8 mouse cellular contexts compared by ENCODE assay signal in the genomic region with DNA sequence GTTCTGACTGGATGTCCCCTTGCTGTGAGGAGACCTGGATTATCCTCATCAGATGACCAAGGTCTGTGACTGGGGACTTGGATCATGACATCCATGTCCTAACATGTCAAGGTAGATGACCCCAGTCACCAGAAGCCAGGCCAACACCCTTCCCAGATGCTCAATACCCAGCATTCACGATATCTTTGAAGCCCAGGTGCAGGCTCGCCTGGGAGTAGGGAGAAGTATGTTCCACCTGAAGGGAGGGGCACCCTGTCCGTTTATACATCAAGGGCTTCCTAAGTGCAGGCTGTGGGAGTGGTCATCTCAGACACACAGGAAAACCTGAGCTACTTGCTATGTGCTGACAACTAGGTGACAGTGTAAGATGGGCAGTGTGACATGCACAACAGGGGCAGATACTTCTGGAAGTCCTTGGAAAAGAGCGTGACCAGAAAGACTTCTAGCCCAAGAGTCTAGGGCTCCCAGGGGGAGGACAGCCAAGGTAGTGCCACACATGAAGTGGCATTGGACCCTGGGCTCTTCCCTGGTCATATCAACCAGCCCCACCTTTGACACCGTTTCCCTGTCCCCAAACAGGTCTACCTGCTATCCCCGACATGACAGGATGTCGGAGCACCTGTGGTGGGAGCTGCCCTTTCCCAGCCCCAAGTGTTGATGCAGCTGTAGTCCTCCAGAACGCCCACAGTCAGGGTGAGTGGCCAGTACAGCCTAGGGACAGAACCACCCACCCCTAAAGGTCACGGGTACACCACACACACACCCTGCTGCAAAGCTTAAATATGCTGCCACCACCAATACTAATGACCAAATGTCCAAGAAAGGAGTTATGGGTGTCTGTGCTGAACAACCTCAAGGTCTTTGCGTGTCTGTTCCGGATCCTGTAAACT. TPM values are rescaled to one million over a fixed set of nuclear protein-coding genes. Genes with fewer than 3 reads are reported as not detected.
DNase-seq lines count a peak whose midpoint lies in the region; ATAC-seq and TF ChIP-seq lines count a peak whose summit lies in the region.

No protein-coding gene starts in this region.

- TF ChIP-seq POLR2A in spleen, adult 2 months (IDR thresholded peaks at IDR 0.05; ENCODE audit: low read depth, low read length), result no peak

- DNase-seq in adrenal gland, postnatal 10 days, result peak; percentile 43
- DNase-seq in adrenal gland, postnatal 25 days, result no peak
- no peak for DNase-seq in spleen, adult 2 months (ENCODE audit: low read depth in 1 of 2, low spot score in 2 of 2)
- DNase-seq in spleen, adult 12 weeks (ENCODE audit: low spot score), result no peak
- DNase-seq in midbrain, embryonic 10.5 days (ENCODE audit: low spot score), result no peak
- DNase-seq in urinary bladder, postnatal 14 days (ENCODE audit: low spot score), result no peak
- no peak for DNase-seq in urinary bladder, adult 2 months (ENCODE audit: low spot score)

- peaks cover 10% of the 10 kb centered on the region for H3K36me3 ChIP-seq in spleen, adult 2 months (ENCODE audit: control insufficient read depth, insufficient read depth, low read length)
- H3K36me3 ChIP-seq in hindbrain, embryonic 15.5 days, result peaks cover 13% of the 10 kb centered on the region
- peaks cover 27% of the 10 kb centered on the region for H3K36me3 ChIP-seq in midbrain, embryonic 10.5 days

- H3K27me3 ChIP-seq in spleen, adult 2 months (ENCODE audit: control insufficient read depth, insufficient read depth, low read length), result no peaks in the 10 kb centered on the region
- H3K27me3 ChIP-seq in hindbrain, embryonic 15.5 days, result no peaks in the 10 kb centered on the region
- peaks cover 2% of the 10 kb centered on the region; the same call in 1 of the 2 replicates for H3K27me3 ChIP-seq in midbrain, embryonic 10.5 days (ENCODE audit: low read depth, poor library complexity, severe bottlenecking)

- no peaks in the 10 kb centered on the region for H3K9me3 ChIP-seq in hindbrain, embryonic 15.5 days
- H3K9me3 ChIP-seq in midbrain, embryonic 10.5 days (replicated peaks), result no peaks in the 10 kb centered on the region

- H3K4me3 ChIP-seq in spleen, adult 2 months (ENCODE audit: extremely low read depth, insufficient read depth, insufficient read length), result peak overlapping the region; percentile 50
- peak overlapping the region; percentile 64 for H3K4me3 ChIP-seq in hindbrain, embryonic 15.5 days
- peak overlapping the region; percentile 79 for H3K4me3 ChIP-seq in midbrain, embryonic 10.5 days

- H3K27ac ChIP-seq in spleen, adult 2 months (ENCODE audit: insufficient read depth, low read length), result peak overlapping the region; percentile 70
- peak overlapping the region; percentile 88 for H3K27ac ChIP-seq in hindbrain, embryonic 15.5 days (replicated peaks)
- H3K27ac ChIP-seq in midbrain, embryonic 10.5 days (replicated peaks), result peak overlapping the region; percentile 87

- peak overlapping the region; percentile 85 for H3K4me2 ChIP-seq in hindbrain, embryonic 15.5 days

- H3K4me1 ChIP-seq in spleen, adult 2 months (ENCODE audit: control insufficient read depth, insufficient read depth, insufficient read length), result peaks cover 15% of the 10 kb centered on the region; the same call in 1 of the 2 replicates
- H3K4me1 ChIP-seq in hindbrain, embryonic 15.5 days (replicated peaks), result peaks cover 24% of the 10 kb centered on the region
- peaks cover 31% of the 10 kb centered on the region for H3K4me1 ChIP-seq in midbrain, embryonic 10.5 days

- TF ChIP-seq CTCF in spleen, adult 2 months (IDR thresholded peaks at IDR 0.05; ENCODE audit: extremely low read depth, insufficient read depth, insufficient read length, insufficient replicate concordance), result no peak

- H3K9ac ChIP-seq in hindbrain, embryonic 15.5 days, result peak overlapping the region; percentile 46

- 38% methylated on average over 11 of the region's 11 CpGs for WGBS in spleen, adult 2 months
- 39% methylated on average over 11 of the region's 11 CpGs for WGBS in hindbrain, embryonic 15.5 days
- WGBS in midbrain, embryonic 10.5 days, result 39% methylated on average over 11 of the region's 11 CpGs

- peak; percentile 20 for ATAC-seq in hindbrain, embryonic 15.5 days (ENCODE audit: low FRiP score, low read depth)

RNA-seq across cellular contexts. Expression of a gene that starts 1.1 kb away (rescaled TPM):
- total RNA-seq in adrenal gland, postnatal 10 days (2021), result 10 to 100 TPM; 90.2 to 96.7 TPM
- total RNA-seq in adrenal gland, postnatal 25 days (2021), result 78.6 and 89.8 TPM in 2 replicates
- 119 and 143 TPM in 2 replicates for polyA plus RNA-seq in spleen, adult 2 months (2012; rRNA removed)
- polyA plus RNA-seq in hindbrain, embryonic 15.5 days (2015; fragmentation: Nextera tagmentation; extraction: Ambion mirVana), result 82.4 and 91.7 TPM in 2 replicates
- 223 and 270 TPM in 2 replicates for polyA plus RNA-seq in midbrain, embryonic 10.5 days (2016; fragmentation: Nextera tagmentation; extraction: Ambion mirVana)
- polyA plus RNA-seq in urinary bladder, adult 2 months (2012; rRNA removed), result 60.6 and 70.0 TPM in 2 replicates

RNA-seq across cellular contexts. Expression of a gene that starts 8.0 kb away (rescaled TPM):
- 1 to 10 TPM; 1.0 to 1.5 TPM for total RNA-seq in adrenal gland, postnatal 10 days (2021)
- 1.2 and 1.6 TPM in 2 replicates for total RNA-seq in adrenal gland, postnatal 25 days (2021)
- 1.7 and 1.8 TPM in 2 replicates for polyA plus RNA-seq in spleen, adult 2 months (2012; rRNA removed)
- polyA plus RNA-seq in hindbrain, embryonic 15.5 days (2015; fragmentation: Nextera tagmentation; extraction: Ambion mirVana), result 1.3 and 1.4 TPM in 2 replicates
- polyA plus RNA-seq in midbrain, embryonic 10.5 days (2016; fragmentation: Nextera tagmentation; extraction: Ambion mirVana), result 0.98 and 1.0 TPM in 2 replicates
- polyA plus RNA-seq in urinary bladder, adult 2 months (2012; rRNA removed), result 1.1 and 1.4 TPM in 2 replicates

RNA-seq across cellular contexts. Expression of a gene that starts 11.7 kb away (rescaled TPM):
- 10 to 100 TPM; 26.2 to 27.0 TPM for total RNA-seq in adrenal gland, postnatal 10 days (2021)
- 35.0 and 36.5 TPM in 2 replicates for total RNA-seq in adrenal gland, postnatal 25 days (2021)
- 47.9 and 77.7 TPM in 2 replicates for polyA plus RNA-seq in spleen, adult 2 months (2012; rRNA removed)
- 102 and 107 TPM in 2 replicates for polyA plus RNA-seq in hindbrain, embryonic 15.5 days (2015; fragmentation: Nextera tagmentation; extraction: Ambion mirVana)
- polyA plus RNA-seq in midbrain, embryonic 10.5 days (2016; fragmentation: Nextera tagmentation; extraction: Ambion mirVana), result 68.3 and 74.9 TPM in 2 replicates
- 29.1 and 33.7 TPM in 2 replicates for polyA plus RNA-seq in urinary bladder, adult 2 months (2012; rRNA removed)

RNA-seq across cellular contexts. Expression of a gene that starts 16.5 kb away (rescaled TPM):
- 1 to 10 TPM; 3.1 to 4.0 TPM for total RNA-seq in adrenal gland, postnatal 10 days (2021)
- not detected in 2 replicates for total RNA-seq in adrenal gland, postnatal 25 days (2021)
- polyA plus RNA-seq in spleen, adult 2 months (2012; rRNA removed), result 22.0 and 33.9 TPM in 2 replicates
- polyA plus RNA-seq in hindbrain, embryonic 15.5 days (2015; fragmentation: Nextera tagmentation; extraction: Ambion mirVana), result 0.87 and 1.2 TPM in 2 replicates
- 0.89 and 1.1 TPM in 2 replicates for polyA plus RNA-seq in midbrain, embryonic 10.5 days (2016; fragmentation: Nextera tagmentation; extraction: Ambion mirVana)
- polyA plus RNA-seq in urinary bladder, adult 2 months (2012; rRNA removed), result not detected in 2 replicates

RNA-seq across cellular contexts. Expression of a gene that starts 23.4 kb away (rescaled TPM):
- total RNA-seq in adrenal gland, postnatal 10 days (2021), result 100 to 1,000 TPM; 662 to 732 TPM
- 522 and 531 TPM in 2 replicates for total RNA-seq in adrenal gland, postnatal 25 days (2021)
- 208 and 255 TPM in 2 replicates for polyA plus RNA-seq in spleen, adult 2 months (2012; rRNA removed)
- polyA plus RNA-seq in hindbrain, embryonic 15.5 days (2015; fragmentation: Nextera tagmentation; extraction: Ambion mirVana), result 985 and 993 TPM in 2 replicates
- 607 and 655 TPM in 2 replicates for polyA plus RNA-seq in midbrain, embryonic 10.5 days (2016; fragmentation: Nextera tagmentation; extraction: Ambion mirVana)
- 614 and 631 TPM in 2 replicates for polyA plus RNA-seq in urinary bladder, adult 2 months (2012; rRNA removed)
